ENCODE assay signal across 11 mouse cellular contexts in genomic region chr6:94805685-94806084, GRCm38 (mm10).
A peak's percentile ranks its signal among the peaks of the same experiment; 100 is the strongest.
DNase-seq lines count a peak whose midpoint lies in the region; ATAC-seq and TF ChIP-seq lines count a peak whose summit lies in the region.
"Had no signal": no experiment of that assay in that cellular context is flagged by ENCODE, and none has a peak within 500 bp of the region (broad histone marks: within the 10 kb centered on the region; RNA-seq: fewer than 3 reads in every experiment).

No protein-coding gene starts in this region.

- intact Hi-C loops in left cerebral cortex, adult 2 months (cut with DNase I) = no loop called here

- TF ChIP-seq POLR2A in kidney, adult 2 months (IDR thresholded peaks at IDR 0.05; ENCODE audit: low read depth, low read length) = no peak

- peak; percentile 41; the same call in 1 of the 2 replicates for ATAC-seq in embryonic facial prominence, embryonic 14.5 days (ENCODE audit: low read depth)

- no peak overlapping the region for H3K27ac ChIP-seq in kidney, adult 2 months (ENCODE audit: insufficient read depth, low read depth, low read length)
- no peak overlapping the region for H3K27ac ChIP-seq in embryonic facial prominence, embryonic 14.5 days (replicated peaks; ENCODE audit: low read depth, low read length)
- no peak overlapping the region for H3K27ac ChIP-seq in left cerebral cortex, adult 2 months
- H3K27ac ChIP-seq: macrophage had no signal

- no peaks in the 10 kb centered on the region for H3K9me3 ChIP-seq in embryonic facial prominence, embryonic 14.5 days (ENCODE audit: control insufficient read depth, low read length)

- H3K4me2 ChIP-seq in embryonic facial prominence, embryonic 14.5 days (ENCODE audit: low read depth, low read length) = no peak overlapping the region

- no peaks in the 10 kb centered on the region for H3K36me3 ChIP-seq in kidney, adult 2 months (ENCODE audit: control insufficient read depth, insufficient read depth, low read length)
- H3K36me3 ChIP-seq in embryonic facial prominence, embryonic 14.5 days (ENCODE audit: control insufficient read depth, insufficient read depth, low read length) = no peaks in the 10 kb centered on the region

- H3K4me1 ChIP-seq in kidney, adult 2 months (ENCODE audit: control insufficient read depth, insufficient read depth, low read length) = no peaks in the 10 kb centered on the region
- peaks cover 27% of the 10 kb centered on the region for H3K4me1 ChIP-seq in embryonic facial prominence, embryonic 14.5 days (ENCODE audit: control insufficient read depth, insufficient read depth, low read length)

- peak; percentile 3 for DNase-seq in kidney, adult 9 months
- DNase-seq in kidney, adult 2 months = no peak
- DNase-seq in R1 (ENCODE audit: low read depth, low spot score) = peak; percentile 49
- DNase-seq in embryonic facial prominence, embryonic 14.5 days (ENCODE audit: low spot score) = peak; percentile 84
- DNase-seq in heart, postnatal 4 days = peak; percentile 64
- no peak for DNase-seq in left cerebral cortex, adult 2 months (ENCODE audit: extremely low spot score in 1 of 2, low spot score in 2 of 2)
- no peak for DNase-seq in cerebellum, adult 8-10 months
- no peak for DNase-seq in frontal cortex, postnatal 36 days (ENCODE audit: low spot score in 2 of 2)
- DNase-seq: adrenal gland, postnatal 14 days had no signal

- WGBS in kidney, adult 2 months = 58% methylated on average over 6 of the region's 6 CpGs
- WGBS in embryonic facial prominence, embryonic 14.5 days = 28% methylated on average over 6 of the region's 6 CpGs

- H3K9ac ChIP-seq in embryonic facial prominence, embryonic 14.5 days (ENCODE audit: low read depth, low read length) = no peak overlapping the region

- H3K27me3 ChIP-seq in kidney, adult 2 months (replicated peaks; ENCODE audit: control insufficient read depth, insufficient read depth, low read length) = no peaks in the 10 kb centered on the region
- H3K27me3 ChIP-seq in embryonic facial prominence, embryonic 14.5 days (replicated peaks; ENCODE audit: control insufficient read depth, insufficient read depth, low read length) = no peaks in the 10 kb centered on the region

- TF ChIP-seq CTCF in kidney, adult 2 months (conservative IDR thresholded peaks at IDR 0.05; ENCODE audit: insufficient read depth, insufficient read length, low read depth, low read length) = no peak
- no peak for TF ChIP-seq CTCF in left cerebral cortex, adult 2 months (IDR thresholded peaks at IDR 0.05)

- H3K4me3 ChIP-seq in kidney, adult 2 months (ENCODE audit: insufficient read depth, low read depth, low read length) = no peak overlapping the region
- H3K4me3 ChIP-seq in embryonic facial prominence, embryonic 14.5 days (ENCODE audit: low read depth, low read length) = no peak overlapping the region
- H3K4me3 ChIP-seq in left cerebral cortex, adult 2 months = no peak overlapping the region
- H3K4me3 ChIP-seq: erythroblast, embryonic 14.5 days had no signal

Comparison
In these comparisons a context has a peak if more than half of its experiments do, and no peak if none do; other contexts are left out.
1. DNase-seq: peak in kidney, adult 9 months (single experiment), R1 (single experiment), embryonic facial prominence, embryonic 14.5 days (single experiment) and heart, postnatal 4 days (single experiment); none in kidney, adult 2 months (single experiment), left cerebral cortex, adult 2 months (0 of 2), cerebellum, adult 8-10 months (single experiment) and frontal cortex, postnatal 36 days (0 of 2).